Mouse (Mus musculus): ENCODE results near the gene Cdh24.

- TF ChIP-seq CTCF (IDR thresholded peaks at IDR 0.05) (no peak), EP300 (IDR thresholded peaks at IDR 0.05) (no peak)
Measured at GRCm38 (mm10) chr14:54646455-54646854, 5.3 kb upstream of the Cdh24 start.
